ENCODE assay signal across 24 mouse cellular contexts in genomic region chr5:100230038-100230437, GRCm38 (mm10).
DNase-seq lines count a peak whose midpoint lies in the region; ATAC-seq and TF ChIP-seq lines count a peak whose summit lies in the region.
"Had no signal": no experiment of that assay in that cellular context is flagged by ENCODE, and none has a peak within 500 bp of the region (broad histone marks: within the 10 kb centered on the region; RNA-seq: fewer than 3 reads in every experiment).

No protein-coding gene starts in this region.

- peak; percentile 67 for ATAC-seq in intestine, embryonic 15.5 days
- ATAC-seq in intestine, postnatal 0 days, result peak; percentile 89
- ATAC-seq: activated CD4-positive, CD25-positive, alpha-beta regulatory T cell, adult 4 months; CD4-positive, CD25-positive, alpha-beta regulatory T cell, adult 4 months; forebrain, embryonic 14.5 days; forebrain, embryonic 16.5 days; Patski had no signal

- no peaks in the 10 kb centered on the region for H3K27me3 ChIP-seq in intestine, embryonic 15.5 days (replicated peaks)
- no peaks in the 10 kb centered on the region for H3K27me3 ChIP-seq in intestine, postnatal 0 days (replicated peaks; ENCODE audit: control insufficient read depth, insufficient read depth, low read length)
- H3K27me3 ChIP-seq: CH12.LX; embryonic facial prominence, embryonic 12.5 days had no signal

- no peak overlapping the region for H3K4me3 ChIP-seq in intestine, embryonic 15.5 days (replicated peaks)
- no peak overlapping the region for H3K4me3 ChIP-seq in intestine, postnatal 0 days (ENCODE audit: low read depth, low read length)
- H3K4me3 ChIP-seq: embryonic facial prominence, embryonic 10.5 days; embryonic facial prominence, embryonic 12.5 days had no signal

- H3K4me2 ChIP-seq in intestine, embryonic 15.5 days (replicated peaks), result no peak overlapping the region
- H3K4me2 ChIP-seq in intestine, postnatal 0 days (replicated peaks; ENCODE audit: low read depth), result no peak overlapping the region
- H3K4me2 ChIP-seq: embryonic facial prominence, embryonic 12.5 days had no signal

- H3K9me3 ChIP-seq in intestine, embryonic 15.5 days, result no peaks in the 10 kb centered on the region
- H3K9me3 ChIP-seq in intestine, postnatal 0 days (ENCODE audit: control insufficient read depth), result no peaks in the 10 kb centered on the region
- H3K9me3 ChIP-seq: embryonic facial prominence, embryonic 10.5 days; embryonic facial prominence, embryonic 12.5 days had no signal

- H3K27ac ChIP-seq in intestine, embryonic 15.5 days, result no peak overlapping the region
- H3K27ac ChIP-seq in intestine, postnatal 0 days (ENCODE audit: low read depth, low read length), result peak overlapping the region; percentile 47; the same call in 1 of the 2 replicates
- H3K27ac ChIP-seq: embryonic facial prominence, embryonic 10.5 days; embryonic facial prominence, embryonic 12.5 days had no signal

- DNase-seq in heart, adult 11 months, result peak; percentile 75
- DNase-seq in heart, adult 18-20 months, result no peak
- no peak for DNase-seq in urinary bladder, postnatal 14 days (ENCODE audit: low spot score)
- DNase-seq in thymus, postnatal 0 days (ENCODE audit: low spot score), result no peak
- DNase-seq: adrenal gland, adult 8-10 months; adrenal gland, postnatal 14 days; adrenal gland, postnatal 36 days; B cell, adult 2 months; cerebellum, adult 11-12 months; cerebellum, adult 2 months; cerebellum, adult 9-10 months; cerebellum, postnatal 10 days; cerebellum, postnatal 25 days had no signal

- peaks cover 4% of the 10 kb centered on the region; the same call in 1 of the 2 replicates for H3K4me1 ChIP-seq in intestine, embryonic 15.5 days (replicated peaks)
- H3K4me1 ChIP-seq in intestine, postnatal 0 days (replicated peaks; ENCODE audit: control insufficient read depth, insufficient read depth, low read length), result no peaks in the 10 kb centered on the region; the same call in 1 of the 2 replicates

- no peak overlapping the region for H3K9ac ChIP-seq in intestine, embryonic 15.5 days
- no peak overlapping the region for H3K9ac ChIP-seq in intestine, postnatal 0 days (ENCODE audit: low read depth, low read length)
- H3K9ac ChIP-seq: embryonic facial prominence, embryonic 12.5 days had no signal

- WGBS in intestine, embryonic 15.5 days, result 65% methylated on average over 4 of the region's 4 CpGs
- WGBS in intestine, postnatal 0 days, result 42% methylated on average over 4 of the region's 4 CpGs

- no peak for TF ChIP-seq CTCF in intestine, postnatal 0 days (IDR thresholded peaks at IDR 0.05; ENCODE audit: low read depth)

- H3K36me3 ChIP-seq in intestine, embryonic 15.5 days, result no peaks in the 10 kb centered on the region
- no peaks in the 10 kb centered on the region for H3K36me3 ChIP-seq in intestine, postnatal 0 days (ENCODE audit: control insufficient read depth, insufficient read depth)
- H3K36me3 ChIP-seq: embryonic facial prominence, embryonic 10.5 days; embryonic facial prominence, embryonic 12.5 days; G1E had no signal
